Mouse (Mus musculus): ENCODE measurements around the gene Pus1. TPM values are rescaled to one million over a fixed set of nuclear protein-coding genes. Genes with fewer than 3 reads are reported as not detected.

Pus1 gene
- total RNA-seq, 2 experiments from 2014 or later: 6.7 to 12.4 TPM

- no peak for ATAC-seq (replicated peaks; ENCODE audit: low FRiP score, poor library complexity, severe bottlenecking)
These were observed 52.6 kb downstream of the Pus1 start for GRCm38 (mm10) chr5:110727850-110728249.

Other genes starting within 250 kb of the Pus1 start
- 1.7 and 5.0 TPM in 2 replicates for gene Galnt9, start 236.3 kb downstream of the Pus1 start, total RNA-seq (2015; ENCODE audit: low replicate concordance)
- 3.6 and 4.0 TPM in 2 replicates for gene Galnt9, start 236.3 kb downstream of the Pus1 start, total RNA-seq (2017; ENCODE audit: low replicate concordance)
- gene Noc4l, start 127.2 kb downstream of the Pus1 start, total RNA-seq (2015; ENCODE audit: low replicate concordance): 9.4 and 25.7 TPM in 2 replicates
- gene Noc4l, start 127.2 kb downstream of the Pus1 start, total RNA-seq (2017; ENCODE audit: low replicate concordance): 9.5 and 11.4 TPM in 2 replicates
- 4.8 and 7.9 TPM in 2 replicates for gene Ddx51, start 127.2 kb downstream of the Pus1 start, total RNA-seq (2015; ENCODE audit: low replicate concordance)
- gene Ddx51, start 127.2 kb downstream of the Pus1 start, total RNA-seq (2017; ENCODE audit: low replicate concordance): 0.43 and 2.6 TPM in 2 replicates
- gene Ep400, start 9.9 kb downstream of the Pus1 start, total RNA-seq (2015; ENCODE audit: low replicate concordance): 219 and 273 TPM in 2 replicates
- 224 and 225 TPM in 2 replicates for gene Ep400, start 9.9 kb downstream of the Pus1 start, total RNA-seq (2017; ENCODE audit: low replicate concordance)
- 282 and 363 TPM in 2 replicates for gene Ulk1, start 29.4 kb upstream of the Pus1 start, total RNA-seq (2015; ENCODE audit: low replicate concordance)
- 327 and 394 TPM in 2 replicates for gene Ulk1, start 29.4 kb upstream of the Pus1 start, total RNA-seq (2017; ENCODE audit: low replicate concordance)
- gene Hscb, start 59.1 kb upstream of the Pus1 start, total RNA-seq (2015; ENCODE audit: low replicate concordance): 121 and 159 TPM in 2 replicates
- gene Hscb, start 59.1 kb upstream of the Pus1 start, total RNA-seq (2017; ENCODE audit: low replicate concordance): 133 and 153 TPM in 2 replicates
- 70.4 and 71.9 TPM in 2 replicates for gene Chek2, start 59.3 kb upstream of the Pus1 start, total RNA-seq (2015; ENCODE audit: low replicate concordance)
- gene Chek2, start 59.3 kb upstream of the Pus1 start, total RNA-seq (2017; ENCODE audit: low replicate concordance): 86.9 and 122 TPM in 2 replicates
- 0.63 and 2.5 TPM in 2 replicates for gene Ttc28, start 99.1 kb upstream of the Pus1 start, total RNA-seq (2015; ENCODE audit: low replicate concordance)
- 0.51 and 1.5 TPM in 2 replicates for gene Ttc28, start 99.1 kb upstream of the Pus1 start, total RNA-seq (2017; ENCODE audit: low replicate concordance)